Mouse (Mus musculus) intestine, embryonic 15.5 days (tissue): ENCODE measurements around the gene Rin1. TPM values are rescaled to one million over a fixed set of nuclear protein-coding genes. Genes with fewer than 3 reads are reported as not detected.

Experiments used
- ATAC-seq: fragments of 200-750 bp; cut with Nextera tagmentation; 2 replicates; pipeline ENCODE4 v1.8.0; 2017; ENCODE audit warnings: moderate TSS enrichment, moderate library complexity
- H3K27ac ChIP-seq: fragments of 300-500 bp; sonication (generic); 2 replicates; pipeline ENCODE4 v1.5.1; 2015; ENCODE audit warnings: mild to moderate bottlenecking, inconsistent platforms
- H3K27me3 ChIP-seq: fragments of 300-500 bp; sonication (generic); replicated peaks from 2 replicates; pipeline ENCODE4 v1.6.1; 2015; ENCODE audit warnings: inconsistent platforms
- H3K36me3 ChIP-seq: fragments of 300-500 bp; sonication (generic); 2 replicates; pipeline ENCODE4 v1.6.1; 2015; ENCODE audit warnings: inconsistent platforms
- H3K4me1 ChIP-seq: fragments of 300-500 bp; sonication (generic); replicated peaks from 2 replicates; pipeline ENCODE4 v1.6.1; 2015; ENCODE audit warnings: inconsistent platforms
- H3K4me2 ChIP-seq: fragments of 300-500 bp; sonication (generic); replicated peaks from 2 replicates; pipeline ENCODE4 v1.6.1; 2015; ENCODE audit warnings: mild to moderate bottlenecking, inconsistent platforms
- H3K4me3 ChIP-seq: fragments of 300-500 bp; sonication (generic); replicated peaks from 2 replicates; pipeline ENCODE4 v1.5.1; 2015; ENCODE audit warnings: inconsistent platforms
- H3K9ac ChIP-seq: fragments of 300-500 bp; sonication (generic); 2 replicates; pipeline ENCODE4 v1.6.1; 2015; ENCODE audit warnings: inconsistent platforms
- H3K9me3 ChIP-seq: fragments of 300-500 bp; sonication (generic); 2 replicates; pipeline ENCODE4 v1.6.1; 2016; ENCODE audit warnings: inconsistent platforms
- WGBS: fragments of 180-500 bp; shearing (Covaris S2); methylation state at CpG from one replicate; pipeline ENCODE4 v1.1.7; 2015; 5-methylcytosine and 5-hydroxymethylcytosine counted together
- polyA plus RNA-seq: library from polyadenylated mRNA; unstranded; fragments of >200 nt; fragmentation: Nextera tagmentation; extraction: Ambion mirVana; gene quantifications from 2 replicates; pipeline ENCODE4 v1.2.1, GENCODE M21; 2015

Rin1 gene
- polyA plus RNA-seq, 1 experiment from 2014 or later, result 2.7 TPM

DNA sequence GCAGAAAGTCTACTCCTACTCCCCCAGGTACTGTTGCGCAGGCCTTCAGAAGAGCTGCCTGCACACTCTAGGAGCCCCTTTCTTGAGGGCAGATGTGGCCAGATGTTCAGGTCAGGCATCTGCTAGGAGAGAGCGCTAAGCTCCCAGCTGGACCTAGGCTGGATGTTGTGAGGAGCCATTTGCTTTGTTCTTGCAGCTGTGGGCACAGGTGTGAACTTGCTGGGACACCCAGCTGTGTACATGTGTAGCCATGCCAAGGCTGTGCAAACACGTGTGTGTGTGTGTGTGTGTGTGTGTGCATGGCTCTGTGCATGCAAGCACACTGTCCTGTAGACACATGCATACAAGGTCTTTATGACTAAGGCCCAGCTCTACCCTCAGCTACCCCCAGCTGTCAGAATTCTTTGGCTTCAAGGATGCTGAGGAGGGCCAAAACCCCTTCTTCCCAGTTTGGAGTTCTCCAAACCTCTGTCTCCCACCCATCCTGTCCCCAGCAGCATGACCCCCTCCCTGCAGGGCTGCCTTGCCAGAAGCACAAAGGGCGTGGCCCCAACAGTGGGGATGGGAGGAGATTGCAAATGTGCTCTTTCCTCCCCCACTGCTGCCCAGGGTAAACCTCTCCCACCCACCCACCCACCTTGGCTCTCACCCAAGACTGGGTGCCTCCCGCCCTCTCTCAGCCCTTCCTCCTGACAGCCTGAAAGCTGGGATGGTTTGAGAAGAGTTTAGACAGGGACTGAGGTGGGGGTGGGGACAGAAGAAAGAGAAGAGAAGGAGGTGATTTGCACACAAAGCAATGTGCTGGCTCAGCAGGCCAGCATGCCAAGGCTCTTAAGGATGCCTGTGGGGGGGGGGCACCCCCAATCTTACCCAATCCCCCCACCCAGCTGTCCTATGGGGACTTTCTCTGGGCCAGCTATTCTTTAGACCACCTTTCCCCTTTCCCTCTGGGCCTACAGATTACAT is 10.4 kb downstream of the Rin1 start:
- H3K36me3 ChIP-seq, result no peaks in the 10 kb centered on the region
- H3K27ac ChIP-seq, result peak overlapping the region; percentile 71
- WGBS, result 29% methylated on average over 5 of the region's 5 CpGs
- peaks cover 44% of the 10 kb centered on the region for H3K4me1 ChIP-seq
- ATAC-seq, result peak; percentile 18
- H3K9ac ChIP-seq, result 0 out of 2 replicates have a peak overlapping the region, but pooled peaks have one; percentile 3
- no peaks in the 10 kb centered on the region for H3K27me3 ChIP-seq
- no peak overlapping the region for H3K4me3 ChIP-seq
- no peak overlapping the region for H3K4me2 ChIP-seq
- no peaks in the 10 kb centered on the region for H3K9me3 ChIP-seq

DNA sequence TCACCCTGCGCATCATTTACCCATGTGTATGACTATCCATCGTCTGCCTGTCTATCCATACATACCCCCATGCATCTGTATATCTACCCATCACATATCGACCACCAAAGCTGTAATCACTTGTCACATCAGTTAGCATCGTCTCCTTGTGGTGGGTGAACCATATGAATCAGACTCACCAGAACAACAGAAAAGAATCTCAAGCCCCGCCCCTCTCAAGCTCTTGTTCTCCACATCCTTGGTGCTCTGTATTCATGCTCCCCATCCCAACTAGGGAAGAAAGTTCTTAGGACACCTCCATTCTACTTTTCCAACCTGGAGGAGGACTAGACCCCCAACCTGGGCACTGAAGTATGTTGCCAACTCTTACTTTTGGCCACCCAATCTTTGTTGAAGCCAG is 11.8 kb downstream of the Rin1 start:
- Histone ChIP-seq H3K27me3 (no peaks in the 10 kb centered on the region), H3K4me3 (no peak overlapping the region), H3K4me2 (no peak overlapping the region), H3K4me1 (peaks cover 40% of the 10 kb centered on the region), H3K9me3 (no peaks in the 10 kb centered on the region), H3K9ac (no peak overlapping the region), H3K27ac (no peak overlapping the region), H3K36me3 (no peaks in the 10 kb centered on the region)
- ATAC-seq, result no peak
- WGBS, result 87% methylated on average over 5 of the region's 5 CpGs

DNA sequence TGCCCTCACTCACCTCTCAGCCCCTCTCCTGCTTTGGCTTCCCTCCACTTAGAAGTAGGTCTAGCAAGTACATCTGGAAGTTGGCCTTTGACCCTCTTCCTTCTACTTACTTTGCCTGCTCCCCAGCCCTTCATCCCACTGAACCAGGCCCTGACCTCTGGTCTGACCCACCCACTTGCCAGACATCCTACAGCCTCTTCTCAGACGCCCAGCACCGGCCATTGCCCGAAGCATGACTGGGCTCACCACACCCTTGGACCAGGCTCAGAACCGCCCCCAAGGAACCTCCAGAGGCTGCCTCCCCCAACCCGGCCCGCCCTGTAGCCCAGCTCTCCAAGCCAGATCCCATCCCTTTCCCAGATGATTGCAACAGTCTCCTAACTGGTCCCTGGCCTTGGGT is 12.2 kb downstream of the Rin1 start:
- no peaks in the 10 kb centered on the region for H3K36me3 ChIP-seq
- H3K27ac ChIP-seq, result no peak overlapping the region
- no peak for ATAC-seq
- no peak overlapping the region for H3K9ac ChIP-seq
- no peak overlapping the region for H3K4me3 ChIP-seq
- H3K9me3 ChIP-seq, result no peaks in the 10 kb centered on the region
- peaks cover 43% of the 10 kb centered on the region for H3K4me1 ChIP-seq
- 64% methylated on average over 6 of the region's 6 CpGs for WGBS
- H3K27me3 ChIP-seq, result no peaks in the 10 kb centered on the region
- H3K4me2 ChIP-seq, result no peak overlapping the region

DNA sequence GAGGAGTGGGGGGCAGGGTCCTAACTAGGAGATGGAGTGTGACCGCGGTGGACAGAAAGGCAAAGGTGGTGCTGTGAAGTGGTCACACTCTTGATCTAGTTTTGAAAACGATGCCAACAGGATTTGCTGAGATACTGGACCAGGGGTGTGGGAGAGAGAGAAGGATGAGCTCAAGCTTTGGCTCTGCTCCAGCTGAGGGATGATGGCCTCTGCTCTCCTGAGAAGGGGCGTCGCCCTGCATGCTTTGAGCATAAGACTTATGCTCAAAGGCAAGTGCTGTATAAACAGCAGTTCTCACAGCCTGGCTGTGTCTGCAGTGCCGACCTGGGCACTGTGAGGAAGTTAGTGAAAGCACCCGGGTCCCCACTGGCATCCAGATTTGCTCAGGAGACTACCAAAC is 14.8 kb downstream of the Rin1 start:
- H3K27me3 ChIP-seq, result peaks cover 19% of the 10 kb centered on the region
- H3K9me3 ChIP-seq, result no peaks in the 10 kb centered on the region
- peaks cover 51% of the 10 kb centered on the region for H3K4me1 ChIP-seq
- H3K36me3 ChIP-seq, result no peaks in the 10 kb centered on the region
- no peak overlapping the region for H3K4me2 ChIP-seq
- WGBS, result 34% methylated on average over 7 of the region's 7 CpGs
- H3K27ac ChIP-seq, result peak overlapping the region; percentile 15; the same call in 1 of the 2 replicates
- no peak overlapping the region for H3K9ac ChIP-seq
- no peak for ATAC-seq
- no peak overlapping the region for H3K4me3 ChIP-seq

DNA sequence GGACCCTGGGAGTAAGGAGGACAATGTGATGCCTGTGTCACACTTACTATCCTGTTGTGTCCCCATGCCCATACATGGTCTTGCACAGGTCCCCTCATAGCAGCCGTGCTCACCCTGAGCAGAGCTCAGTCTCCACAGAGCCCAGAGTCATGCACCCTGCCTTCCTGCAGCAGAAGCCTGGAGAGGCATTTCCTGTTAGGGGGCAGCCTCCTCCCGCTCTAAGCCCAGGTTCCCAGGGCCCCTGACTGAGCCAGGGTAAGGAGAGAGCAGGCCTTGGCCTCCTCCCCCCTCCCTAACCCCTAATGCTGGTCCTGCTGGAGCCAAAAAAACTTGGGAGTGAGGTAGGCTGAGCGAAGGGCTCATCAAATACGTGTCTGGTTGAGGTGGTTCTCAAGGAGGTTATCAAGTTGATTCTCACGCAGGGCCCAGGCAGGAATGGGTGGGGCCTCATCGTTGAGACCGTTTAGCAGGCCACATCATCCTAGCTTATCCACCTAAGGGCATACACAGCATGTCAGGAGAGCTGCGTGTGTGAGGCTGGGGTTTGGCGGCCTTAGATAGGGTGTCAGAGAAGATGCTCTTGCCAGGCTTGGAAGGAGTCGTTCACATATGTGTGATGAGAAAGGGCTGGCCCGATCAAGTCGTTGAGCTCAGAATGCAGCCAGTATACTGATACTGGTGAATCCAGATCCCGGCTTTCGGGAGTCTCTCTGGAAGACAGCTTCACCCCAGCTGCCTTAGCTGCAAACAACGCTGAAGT is 16.9 kb downstream of the Rin1 start:
- no peaks in the 10 kb centered on the region for H3K9me3 ChIP-seq
- H3K9ac ChIP-seq, result peak overlapping the region; percentile 79; the same call in 1 of the 2 replicates
- WGBS, result 10% methylated on average over 15 of the region's 15 CpGs
- ATAC-seq, result peak; percentile 6
- H3K27me3 ChIP-seq, result peaks cover 21% of the 10 kb centered on the region
- H3K4me2 ChIP-seq, result peak overlapping the region; percentile 90
- peak overlapping the region; percentile 55 for H3K4me3 ChIP-seq
- H3K27ac ChIP-seq, result peak overlapping the region; percentile 86
- H3K4me1 ChIP-seq, result peaks cover 58% of the 10 kb centered on the region
- H3K36me3 ChIP-seq, result no peaks in the 10 kb centered on the region

DNA sequence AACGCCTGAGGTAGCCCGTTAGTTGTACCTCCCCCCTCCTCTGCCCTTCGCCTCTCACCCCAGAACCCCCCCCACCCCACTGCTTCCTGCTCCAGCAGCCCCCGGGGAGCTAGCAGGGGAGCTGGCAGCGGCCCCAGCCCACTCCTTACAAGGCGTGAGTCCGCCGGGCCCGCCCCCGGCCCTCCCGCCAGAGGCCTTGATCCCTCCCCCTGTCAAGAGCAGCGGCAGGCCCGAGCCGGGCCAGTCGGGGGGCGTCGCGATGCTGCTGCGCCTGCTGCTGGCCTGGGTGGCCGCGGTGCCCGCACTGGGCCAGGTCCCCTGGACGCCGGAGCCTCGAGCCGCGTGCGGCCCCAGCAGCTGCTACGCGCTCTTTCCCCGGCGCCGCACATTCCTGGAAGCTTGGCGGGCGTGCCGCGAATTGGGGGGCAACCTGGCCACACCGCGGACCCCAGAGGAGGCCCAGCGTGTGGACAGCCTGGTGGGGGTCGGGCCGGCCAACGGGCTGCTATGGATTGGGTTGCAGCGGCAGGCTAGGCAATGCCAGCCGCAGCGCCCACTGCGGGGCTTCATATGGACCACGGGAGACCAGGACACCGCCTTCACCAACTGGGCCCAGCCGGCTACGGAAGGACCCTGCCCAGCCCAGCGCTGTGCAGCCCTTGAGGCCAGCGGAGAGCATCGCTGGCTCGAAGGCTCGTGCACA is 17.7 kb downstream of the Rin1 start, which contains the start of gene Cd248:
Gene Cd248, plus strand, starts transcription at position 212 of the 703 bp plus-strand sequence.
- ATAC-seq, result peak; percentile 66
- peak within 1 kb of the TSS; percentile 79 for H3K9ac ChIP-seq
- H3K4me3 ChIP-seq, result peak within 1 kb of the TSS; percentile 55
- no peaks in the 10 kb centered on the region for H3K36me3 ChIP-seq
- WGBS, result 2% methylated on average over 55 of the region's 56 CpGs
- H3K4me2 ChIP-seq, result peak within 1 kb of the TSS; percentile 90
- H3K4me1 ChIP-seq, result peaks cover 63% of the 10 kb centered on the region
- no peaks in the 10 kb centered on the region for H3K9me3 ChIP-seq
- H3K27ac ChIP-seq, result peak within 1 kb of the TSS; percentile 86
- peaks cover 21% of the 10 kb centered on the region for H3K27me3 ChIP-seq

DNA sequence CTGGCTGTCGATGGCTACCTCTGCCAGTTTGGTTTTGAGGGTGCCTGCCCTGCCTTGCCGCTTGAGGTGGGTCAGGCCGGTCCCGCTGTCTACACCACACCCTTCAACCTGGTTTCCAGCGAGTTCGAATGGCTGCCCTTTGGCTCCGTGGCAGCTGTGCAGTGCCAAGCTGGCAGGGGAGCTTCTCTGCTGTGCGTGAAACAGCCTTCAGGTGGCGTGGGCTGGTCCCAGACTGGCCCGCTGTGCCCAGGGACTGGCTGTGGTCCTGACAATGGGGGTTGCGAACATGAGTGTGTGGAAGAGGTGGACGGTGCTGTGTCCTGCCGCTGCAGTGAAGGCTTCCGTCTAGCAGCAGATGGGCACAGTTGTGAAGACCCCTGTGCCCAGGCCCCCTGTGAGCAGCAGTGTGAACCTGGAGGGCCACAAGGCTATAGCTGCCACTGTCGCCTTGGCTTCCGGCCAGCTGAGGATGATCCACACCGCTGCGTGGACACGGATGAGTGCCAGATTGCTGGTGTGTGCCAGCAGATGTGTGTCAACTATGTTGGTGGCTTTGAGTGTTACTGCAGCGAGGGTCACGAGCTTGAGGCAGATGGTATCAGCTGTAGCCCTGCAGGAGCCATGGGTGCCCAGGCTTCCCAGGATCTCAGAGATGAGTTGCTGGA is 18.4 kb downstream of the Rin1 start:
- Histone ChIP-seq H3K27me3 (peaks cover 21% of the 10 kb centered on the region), H3K4me2 (peak overlapping the region; percentile 90), H3K4me1 (peaks cover 64% of the 10 kb centered on the region), H3K9ac (peak overlapping the region; percentile 79), H3K4me3 (peak overlapping the region; percentile 55), H3K9me3 (no peaks in the 10 kb centered on the region), H3K36me3 (no peaks in the 10 kb centered on the region), H3K27ac (peak overlapping the region; percentile 86)
- 33% methylated on average over 21 of the region's 21 CpGs for WGBS
- ATAC-seq, result no peak

DNA sequence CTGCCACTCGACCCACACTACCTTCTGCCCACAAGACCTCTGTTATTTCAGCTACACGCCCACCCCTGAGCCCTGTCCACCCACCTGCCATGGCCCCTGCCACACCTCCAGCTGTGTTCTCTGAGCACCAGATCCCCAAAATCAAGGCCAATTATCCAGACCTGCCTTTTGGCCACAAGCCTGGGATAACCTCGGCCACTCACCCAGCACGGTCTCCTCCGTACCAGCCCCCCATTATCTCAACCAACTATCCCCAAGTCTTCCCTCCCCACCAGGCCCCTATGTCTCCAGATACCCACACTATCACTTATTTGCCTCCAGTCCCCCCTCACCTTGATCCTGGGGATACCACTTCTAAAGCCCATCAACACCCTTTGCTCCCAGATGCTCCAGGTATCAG is 19.2 kb downstream of the Rin1 start:
- Histone ChIP-seq H3K4me3 (peak overlapping the region; percentile 55), H3K27me3 (peaks cover 21% of the 10 kb centered on the region), H3K9ac (no peak overlapping the region; the same call in 1 of the 2 replicates), H3K36me3 (no peaks in the 10 kb centered on the region), H3K4me2 (peak overlapping the region; percentile 90), H3K27ac (no peak overlapping the region), H3K9me3 (no peaks in the 10 kb centered on the region), H3K4me1 (peaks cover 64% of the 10 kb centered on the region)
- no peak for ATAC-seq
- 75% methylated on average over 5 of the region's 5 CpGs for WGBS

DNA sequence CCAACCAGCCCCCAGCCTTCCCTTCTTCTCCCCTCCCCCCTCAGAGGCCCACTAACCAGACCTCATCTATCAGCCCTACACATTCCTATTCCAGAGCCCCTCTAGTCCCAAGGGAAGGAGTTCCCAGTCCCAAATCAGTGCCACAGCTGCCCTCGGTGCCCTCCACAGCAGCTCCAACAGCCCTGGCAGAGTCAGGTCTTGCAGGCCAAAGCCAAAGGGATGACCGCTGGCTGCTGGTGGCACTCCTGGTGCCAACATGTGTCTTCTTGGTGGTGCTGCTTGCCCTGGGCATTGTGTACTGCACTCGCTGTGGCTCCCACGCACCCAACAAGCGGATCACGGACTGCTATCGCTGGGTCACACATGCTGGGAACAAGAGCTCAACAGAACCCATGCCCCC is 19.7 kb downstream of the Rin1 start:
- 70% methylated on average over 7 of the region's 7 CpGs for WGBS
- Histone ChIP-seq H3K4me1 (peaks cover 62% of the 10 kb centered on the region), H3K27me3 (peaks cover 21% of the 10 kb centered on the region), H3K4me2 (peak overlapping the region; percentile 90), H3K36me3 (no peaks in the 10 kb centered on the region), H3K9ac (peak overlapping the region; percentile 28), H3K27ac (peak overlapping the region; percentile 88; the same call in 1 of the 2 replicates), H3K9me3 (no peaks in the 10 kb centered on the region), H3K4me3 (peak overlapping the region; percentile 55)
- no peak for ATAC-seq

DNA sequence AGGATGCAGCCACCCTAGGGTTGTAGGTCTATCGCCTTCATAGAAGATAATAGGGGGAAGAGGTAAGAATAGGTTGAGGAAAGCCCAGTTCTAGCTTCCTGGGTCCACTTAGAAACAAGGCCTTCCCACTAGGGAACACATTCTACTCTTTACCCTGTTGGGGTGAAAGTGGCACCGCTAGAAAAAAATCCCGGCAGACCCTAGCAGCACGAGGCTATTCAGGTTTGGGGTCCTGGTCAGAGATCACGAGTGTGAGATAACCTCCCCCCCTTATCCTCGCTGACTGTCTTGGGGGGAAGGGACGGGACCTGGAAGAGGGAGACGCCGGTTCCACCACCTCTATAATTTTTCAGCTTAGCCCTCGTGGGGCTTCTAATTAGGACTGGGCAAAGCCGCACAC is 20.8 kb downstream of the Rin1 start:
- peak overlapping the region; percentile 48 for H3K9ac ChIP-seq
- H3K4me1 ChIP-seq, result peaks cover 57% of the 10 kb centered on the region
- no peaks in the 10 kb centered on the region for H3K36me3 ChIP-seq
- H3K4me3 ChIP-seq, result peak overlapping the region; percentile 55
- WGBS, result 9% methylated on average over 11 of the region's 11 CpGs
- H3K4me2 ChIP-seq, result peak overlapping the region; percentile 90
- peaks cover 21% of the 10 kb centered on the region for H3K27me3 ChIP-seq
- peak overlapping the region; percentile 88 for H3K27ac ChIP-seq
- ATAC-seq, result no peak
- H3K9me3 ChIP-seq, result no peaks in the 10 kb centered on the region

DNA sequence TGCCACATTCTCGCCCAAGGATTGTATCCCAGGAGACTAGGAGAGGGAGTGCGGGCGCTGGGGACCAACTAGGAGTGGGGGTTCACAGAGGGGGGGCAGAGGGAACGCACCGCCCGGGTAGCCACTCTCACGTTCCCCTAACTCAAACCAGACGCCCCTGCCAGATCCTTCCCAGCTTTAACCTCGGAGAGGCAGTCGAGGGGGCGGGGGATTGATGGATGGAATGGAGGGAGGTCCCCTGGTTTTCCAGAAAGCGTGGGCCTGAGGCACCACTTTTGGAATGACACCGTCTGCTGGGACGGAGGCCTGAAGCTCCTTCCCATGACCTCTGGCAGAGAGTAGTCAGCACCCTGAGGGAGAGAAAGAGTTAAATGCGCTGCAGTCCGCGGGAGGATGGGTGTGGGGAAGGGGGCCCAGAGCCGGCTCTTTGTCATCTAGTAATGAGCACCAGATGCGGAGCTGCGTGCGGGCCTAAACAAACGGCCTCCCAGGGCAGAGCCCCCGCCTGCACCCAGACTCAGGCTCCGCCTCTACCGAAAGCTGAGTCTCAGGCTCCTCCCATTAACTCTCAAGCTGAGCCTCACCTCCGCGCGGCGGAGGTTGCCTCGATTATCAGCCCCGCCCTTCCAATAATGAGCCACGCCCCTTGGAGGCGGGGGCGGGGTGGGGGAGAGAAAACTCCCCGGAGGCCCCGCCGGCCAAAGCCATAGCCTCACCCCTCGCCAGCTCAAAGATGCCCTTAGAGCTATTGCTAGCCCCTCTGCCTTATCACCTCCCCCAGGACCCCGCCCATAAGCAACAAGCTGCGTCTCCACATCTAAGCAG is 21.5 kb downstream of the Rin1 start:
- peaks cover 21% of the 10 kb centered on the region for H3K27me3 ChIP-seq
- H3K4me1 ChIP-seq, result peaks cover 56% of the 10 kb centered on the region
- peak; percentile 90 for ATAC-seq
- H3K4me2 ChIP-seq, result peak overlapping the region; percentile 90
- H3K36me3 ChIP-seq, result no peaks in the 10 kb centered on the region
- peak overlapping the region; percentile 55 for H3K4me3 ChIP-seq
- peak overlapping the region; percentile 88 for H3K27ac ChIP-seq
- H3K9me3 ChIP-seq, result no peaks in the 10 kb centered on the region
- H3K9ac ChIP-seq, result peak overlapping the region; percentile 48
- 2% methylated on average over 40 of the region's 40 CpGs for WGBS
